Mouse (Mus musculus) adrenal gland, postnatal 14 days (tissue): ENCODE results near the gene Wee2. TPM values are rescaled to one million over a fixed set of nuclear protein-coding genes. Genes with fewer than 3 reads are reported as not detected.
A peak's percentile ranks its signal among the peaks of the same experiment; 100 is the strongest.

Experiments
- DNase-seq: peaks from one replicate; pipeline ENCODE4 v3.0.0; 2021; ENCODE audit warnings: mixed read lengths
- long read RNA-seq, 2 experiments: library from polyadenylated mRNA; stranded (forward); transcript quantifications; one replicate each; pipeline ENCODE4 v2.0.0; 2021
- total RNA-seq: library from RNA; stranded (reverse); gene quantifications from 2 replicates; pipeline ENCODE4 v1.2.3, GENCODE M21; 2021

Gene Wee2
- total RNA-seq = not detected in 2 replicates
- long read RNA-seq, experiment 1 = 0 reads
- long read RNA-seq, experiment 2 = 0 reads

- DNase-seq = no peak
These were observed at the start of gene Wee2 for GRCm38 (mm10) chr6:40438936-40439335. Gene Wee2, plus strand, starts transcription at chr6:40439088.

GRCm38 (mm10) chr6:40390975-40391374, 47.9 kb upstream of the Wee2 start:
- DNase-seq = no peak

DNA sequence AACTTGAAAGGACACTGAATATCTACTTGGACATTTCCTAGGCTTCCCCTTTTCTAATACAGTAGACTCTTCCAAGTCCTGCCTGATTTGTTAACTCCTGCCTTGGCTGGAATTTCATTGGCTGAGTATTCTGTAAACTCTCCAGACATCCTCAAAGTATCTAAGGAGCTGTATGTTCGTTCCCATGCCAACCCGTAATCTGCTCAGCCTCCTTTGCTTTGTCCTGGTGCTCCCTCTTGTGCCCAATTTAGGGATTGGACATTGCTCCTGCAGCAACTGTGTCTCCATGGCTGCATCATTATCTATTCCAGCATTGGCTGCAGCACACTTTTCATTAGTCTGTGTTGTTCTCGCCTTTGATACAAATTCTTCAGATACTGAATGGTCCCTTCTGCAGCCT, 45.7 kb upstream of the Wee2 start:
- peak; percentile 79 for DNase-seq

- DNase-seq = no peak
These were observed 36.9 kb upstream of the Wee2 start for GRCm38 (mm10) chr6:40402031-40402430.

- no peak for DNase-seq
These were observed 35.1 kb upstream of the Wee2 start for GRCm38 (mm10) chr6:40403640-40404285.

GRCm38 (mm10) chr6:40411085-40411484, 27.8 kb upstream of the Wee2 start:
- DNase-seq = no peak

- no peak for DNase-seq
These were observed 25.8 kb upstream of the Wee2 start for GRCm38 (mm10) chr6:40413046-40413445.

DNA sequence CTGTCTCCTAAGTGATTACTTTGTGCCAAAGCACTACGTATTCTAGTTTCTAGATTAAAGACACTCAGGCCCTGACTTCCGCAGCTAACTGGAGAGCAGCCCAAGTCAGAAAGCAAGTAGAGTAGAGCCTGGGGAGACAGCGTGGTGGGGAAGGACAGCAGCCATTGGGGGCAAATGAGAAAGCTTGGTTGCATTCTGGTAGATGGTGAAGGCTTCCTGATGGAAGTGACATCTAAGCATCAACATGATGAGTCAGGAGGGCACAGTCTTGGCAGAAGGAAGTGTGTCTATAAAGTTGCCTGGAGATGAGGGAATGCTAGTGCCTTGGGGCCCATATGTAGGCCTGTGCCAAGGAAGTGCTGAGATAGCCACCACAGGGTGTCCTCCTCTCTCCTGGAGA, 25.3 kb upstream of the Wee2 start:
- DNase-seq = no peak

DNA sequence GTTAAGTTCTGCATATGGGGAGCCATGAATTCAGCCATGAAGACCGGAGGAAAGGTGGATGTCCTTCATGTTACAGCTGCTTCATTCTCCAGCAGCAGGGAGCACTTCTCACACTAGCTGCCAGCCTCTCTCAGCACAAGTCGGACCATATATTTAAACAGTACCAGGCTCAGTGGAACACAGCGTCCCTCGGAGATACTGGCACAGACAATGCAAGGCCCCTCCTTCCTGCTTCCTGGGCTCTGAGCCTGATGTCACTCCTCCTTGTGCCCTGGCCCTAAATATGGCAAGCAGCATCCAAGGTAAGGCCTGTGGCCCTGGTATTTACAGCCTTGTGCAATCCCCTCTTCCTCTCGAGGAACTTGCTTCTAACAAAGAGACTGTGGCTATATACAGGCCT, 23.1 kb upstream of the Wee2 start:
- DNase-seq = no peak

GRCm38 (mm10) chr6:40418386-40418785, 20.5 kb upstream of the Wee2 start:
- DNase-seq = no peak

DNA sequence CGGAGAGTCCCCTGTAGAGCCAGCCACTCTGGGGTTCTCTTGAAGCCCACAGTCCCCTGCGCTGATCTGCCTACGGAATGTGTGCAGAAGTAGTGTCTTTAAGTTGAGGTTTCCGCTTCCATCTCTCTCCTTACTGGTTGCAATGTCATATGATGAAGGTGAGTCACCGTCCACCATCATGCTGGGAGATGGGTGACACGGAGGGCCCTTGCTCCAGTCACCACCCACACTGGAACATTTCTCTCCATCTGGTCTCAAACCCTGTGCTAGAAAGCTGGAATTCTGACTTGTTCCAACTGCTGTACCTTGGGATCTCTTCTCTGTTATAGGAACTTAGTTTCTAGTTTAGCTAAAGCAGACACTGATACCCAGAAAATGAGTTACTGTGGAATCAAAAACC, 17.8 kb upstream of the Wee2 start:
- DNase-seq = no peak

DNA sequence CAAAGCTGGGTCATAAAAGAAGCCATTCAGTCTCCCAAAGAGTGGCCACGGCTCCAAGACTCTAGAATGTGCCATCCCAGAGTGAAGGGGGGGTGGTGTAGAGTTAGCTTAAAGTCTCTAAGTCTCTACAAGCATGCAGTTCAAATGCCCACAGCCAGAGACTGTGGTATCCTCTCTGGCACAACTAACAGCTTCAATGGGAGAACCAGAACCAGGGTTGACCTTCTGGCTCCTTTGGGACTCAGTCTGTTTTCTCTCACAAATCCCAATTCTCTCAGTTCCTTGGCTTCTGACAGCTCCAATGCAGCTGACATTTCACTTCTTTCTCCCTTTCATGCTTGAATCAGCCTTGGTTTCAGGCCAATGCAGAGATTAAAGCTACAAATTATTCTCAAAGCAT, 15.9 kb upstream of the Wee2 start:
- DNase-seq = no peak

DNA sequence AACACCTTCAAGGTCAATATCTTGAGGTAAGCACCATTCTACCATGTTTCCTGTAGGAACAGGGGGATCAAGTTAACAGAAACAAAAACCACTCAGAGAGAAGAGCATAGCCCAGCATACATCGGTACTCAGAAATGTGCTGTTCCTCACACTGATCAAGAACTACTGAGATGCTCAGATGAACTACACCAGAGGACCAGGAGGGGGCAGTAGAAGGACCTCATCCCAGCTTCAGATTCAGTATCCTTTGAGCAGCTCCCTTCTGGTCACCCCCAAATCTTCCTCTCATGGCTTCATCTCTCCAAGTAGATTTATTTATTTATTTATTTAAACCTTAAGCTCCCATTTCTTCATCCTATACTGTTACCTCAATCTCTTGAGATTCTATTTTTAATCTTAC, 15.1 kb upstream of the Wee2 start:
- peak; percentile 59 for DNase-seq

DNA sequence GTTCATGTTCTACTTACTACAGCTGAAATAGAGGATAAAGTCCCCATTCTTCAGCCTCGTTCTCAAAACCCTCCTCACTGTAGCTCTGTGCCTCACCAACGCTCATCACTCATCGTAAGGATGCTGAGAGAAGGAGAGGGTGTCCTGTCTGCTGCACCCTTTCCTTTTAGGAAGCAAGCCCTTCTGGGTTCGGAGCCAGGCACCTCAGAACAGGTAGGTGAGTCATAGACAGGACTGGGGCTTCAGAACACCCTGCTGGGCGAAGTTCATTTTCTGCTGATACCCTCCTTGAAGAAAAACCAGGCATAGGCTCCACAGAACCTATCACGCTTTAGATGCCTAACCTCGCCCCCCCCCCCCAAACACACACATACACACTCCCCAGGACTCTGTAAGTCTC, 11.4 kb upstream of the Wee2 start:
- no peak for DNase-seq

- no peak for DNase-seq
These were observed 10.2 kb upstream of the Wee2 start for GRCm38 (mm10) chr6:40428696-40429095.

DNA sequence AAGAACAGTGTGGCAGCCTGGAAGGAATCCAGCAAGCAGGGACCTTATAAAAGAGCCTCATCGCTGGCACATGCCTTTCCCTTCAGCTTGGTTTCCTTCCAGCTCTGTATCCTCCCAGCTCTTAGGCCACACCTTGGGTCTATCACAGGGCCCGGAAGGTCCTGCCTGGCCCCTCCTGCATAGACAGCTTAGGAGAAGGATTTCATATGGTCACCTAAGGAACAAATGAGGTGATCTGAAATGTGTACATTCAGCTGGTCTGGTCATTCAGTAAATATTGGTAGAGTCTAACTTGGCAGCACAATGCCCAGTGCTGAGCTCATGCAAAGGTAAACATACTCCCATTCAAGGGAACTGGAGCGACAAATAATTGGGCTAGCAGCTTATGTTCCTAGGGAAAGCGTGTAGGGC, 9.4 kb upstream of the Wee2 start:
- DNase-seq = no peak

DNA sequence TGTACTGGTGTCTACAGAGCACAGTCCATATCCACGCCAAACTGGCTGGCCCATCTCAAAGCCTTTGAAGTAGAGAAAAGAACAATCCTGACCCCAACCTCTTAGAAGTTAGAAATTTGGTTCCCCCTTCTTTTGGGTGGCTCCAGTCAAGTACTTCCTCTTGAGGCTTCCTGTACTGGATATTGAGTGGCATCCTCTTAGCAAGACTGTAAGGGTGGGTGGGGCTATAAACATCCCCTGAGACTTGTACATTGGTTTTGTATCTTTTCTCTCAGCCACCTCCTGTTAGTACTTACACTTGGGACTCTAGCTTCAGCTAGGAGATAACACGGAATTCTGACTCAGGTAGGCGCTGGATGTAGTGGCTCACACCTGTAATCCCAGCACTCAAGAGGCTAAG, 8.6 kb upstream of the Wee2 start:
- no peak for DNase-seq

- DNase-seq = no peak
These were observed 8.0 kb upstream of the Wee2 start for GRCm38 (mm10) chr6:40430878-40431277.

- DNase-seq = peak; percentile 51
These were observed 7.5 kb upstream of the Wee2 start for GRCm38 (mm10) chr6:40431356-40431755.

DNA sequence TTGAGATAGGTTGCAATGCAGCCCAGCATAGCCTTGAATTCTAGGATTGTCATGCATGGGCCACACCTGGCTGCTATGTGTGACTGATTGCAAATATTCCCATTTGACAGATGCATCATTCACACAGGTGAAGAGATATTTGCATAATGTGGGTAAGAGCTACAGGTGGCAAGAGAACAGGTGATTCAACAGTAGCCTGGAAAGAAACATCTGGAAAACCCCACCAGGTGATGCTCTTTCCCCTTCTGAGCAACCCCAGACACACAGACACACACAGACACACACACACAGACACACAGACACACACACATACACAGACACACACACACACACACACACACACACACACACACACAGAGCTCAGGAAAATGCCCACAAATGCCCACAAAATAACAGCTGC, 7.1 kb upstream of the Wee2 start:
- DNase-seq = no peak

DNA sequence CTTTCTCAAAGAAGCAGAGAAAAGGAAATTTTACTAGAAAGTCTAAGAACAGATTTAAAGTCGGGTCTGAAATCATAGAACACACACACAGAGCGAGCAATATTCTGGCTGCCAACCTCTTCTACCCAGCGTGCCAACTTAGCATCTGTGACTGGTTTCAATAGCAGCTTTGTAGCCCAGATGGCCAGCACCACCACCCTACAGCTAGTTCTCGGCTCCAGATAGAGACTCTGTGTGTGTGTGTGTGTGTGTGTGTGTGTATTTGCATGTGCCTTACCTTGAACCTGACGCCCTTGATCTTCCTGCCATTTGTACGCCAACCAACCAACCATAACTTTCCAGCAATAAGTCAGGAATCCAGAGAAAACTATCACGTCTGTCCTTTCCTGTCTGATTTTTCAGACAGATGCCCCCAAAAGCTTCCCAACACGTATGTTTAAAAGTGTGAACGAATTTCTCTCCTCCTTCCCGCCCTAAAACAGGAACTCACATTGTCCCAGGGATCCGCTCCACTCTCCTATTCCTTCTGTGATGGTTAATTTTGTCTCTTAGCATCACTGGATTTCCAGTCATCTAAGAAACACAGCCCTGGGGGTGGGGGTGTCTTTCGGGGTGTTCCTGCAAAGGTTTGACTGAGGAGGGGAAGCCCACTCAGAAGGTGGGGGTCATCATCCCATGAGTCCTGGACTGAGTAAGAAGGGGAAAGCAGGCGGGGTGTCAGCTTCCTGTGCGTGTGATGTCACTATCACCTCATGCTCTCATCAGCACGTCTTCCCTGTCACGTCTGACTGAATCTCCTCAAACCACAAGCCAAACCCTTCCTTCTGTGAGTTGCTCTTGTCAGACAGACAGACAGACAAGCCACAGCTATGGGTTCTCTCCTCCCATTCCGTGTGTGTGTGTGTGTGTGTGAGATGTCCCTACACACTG, 6.3 kb upstream of the Wee2 start:
- DNase-seq = no peak

DNA sequence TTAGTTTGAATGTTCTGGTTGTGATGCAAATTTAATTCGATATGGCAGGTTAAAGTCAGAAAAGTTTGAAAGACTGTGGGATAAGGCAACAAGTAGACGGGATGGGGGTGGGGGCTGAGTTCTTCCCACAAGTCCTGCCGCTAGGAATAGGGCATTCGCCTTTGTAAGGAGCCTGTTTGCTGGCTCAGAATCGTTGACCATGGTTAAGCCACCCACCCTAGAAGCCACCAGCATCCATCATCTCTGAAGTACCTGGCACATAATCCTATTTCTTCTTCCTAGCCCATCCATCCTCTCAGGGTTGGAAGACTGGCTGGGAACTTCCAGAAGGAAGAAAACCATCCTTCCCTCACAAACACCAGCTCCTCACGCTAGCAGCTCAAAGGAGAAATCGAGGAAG, 4.2 kb upstream of the Wee2 start:
- DNase-seq = no peak

- peak; percentile 60 for DNase-seq
These were observed 3.5 kb upstream of the Wee2 start for GRCm38 (mm10) chr6:40435151-40436046.
